10 mouse cellular contexts compared by ENCODE assay signal in genomic region chr2:93488911-93489587, GRCm38 (mm10). TPM values are rescaled to one million over a fixed set of nuclear protein-coding genes. Genes with fewer than 3 reads are reported as not detected.
DNase-seq lines count a peak whose midpoint lies in the region; ATAC-seq and TF ChIP-seq lines count a peak whose summit lies in the region.
"Had no signal": no experiment of that assay in that cellular context is flagged by ENCODE, and none has a peak within 500 bp of the region (broad histone marks: within the 10 kb centered on the region; RNA-seq: fewer than 3 reads in every experiment).

No protein-coding gene starts in this region.

- H3K36me3 ChIP-seq in kidney, adult 2 months (ENCODE audit: control insufficient read depth, insufficient read depth, low read length), result no peaks in the 10 kb centered on the region
- H3K36me3 ChIP-seq in ES-E14 (ENCODE audit: control insufficient read depth, insufficient read depth, low read length, poor library complexity, severe bottlenecking), result no peaks in the 10 kb centered on the region
- H3K36me3 ChIP-seq: midbrain, embryonic 12.5 days had no signal

- H3K9ac ChIP-seq in ES-E14 (ENCODE audit: insufficient read depth, low read depth, low read length, poor library complexity, severe bottlenecking), result no peak overlapping the region
- H3K9ac ChIP-seq: midbrain, embryonic 12.5 days had no signal

- TF ChIP-seq POLR2A in kidney, adult 2 months (IDR thresholded peaks at IDR 0.05; ENCODE audit: low read depth, low read length), result no peak

- ATAC-seq in megakaryocyte, adult 5-6 weeks (ENCODE audit: poor library complexity, severe bottlenecking), result no peak

- no peaks in the 10 kb centered on the region for H3K4me1 ChIP-seq in kidney, adult 2 months (ENCODE audit: control insufficient read depth, insufficient read depth, low read length)
- no peaks in the 10 kb centered on the region for H3K4me1 ChIP-seq in ES-E14 (ENCODE audit: control insufficient read depth in 2 of 2, insufficient read depth in 2 of 2, low read length in 2 of 2, poor library complexity in 1 of 2)

- WGBS in kidney, adult 2 months, result 38% methylated on average over 19 of the region's 19 CpGs

- H3K27me3 ChIP-seq in kidney, adult 2 months (replicated peaks; ENCODE audit: control insufficient read depth, insufficient read depth, low read length), result no peaks in the 10 kb centered on the region

- H3K4me3 ChIP-seq in kidney, adult 2 months (ENCODE audit: insufficient read depth, low read depth, low read length), result no peak overlapping the region
- peak overlapping the region in 1 of 2 experiments; percentile 38; a peak in 1 of 4 replicates for H3K4me3 ChIP-seq in ES-E14 (ENCODE audit: insufficient read depth in 1 of 2, low read depth in 1 of 2, low read length in 2 of 2, poor library complexity in 1 of 2, severe bottlenecking in 1 of 2)
- H3K4me3 ChIP-seq: midbrain, embryonic 12.5 days had no signal

- peak; percentile 57 for DNase-seq in kidney, postnatal 10 days
- DNase-seq in kidney, adult 2 months, result no peak
- no peak for DNase-seq in ES-E14 (ENCODE audit: low read depth, low spot score)
- DNase-seq in embryo, embryonic 10.5 days (ENCODE audit: low spot score), result peak; percentile 78
- peak; percentile 44 for DNase-seq in lung, postnatal 14 days
- DNase-seq in layer of hippocampus, adult 9-10 months (ENCODE audit: low spot score), result no peak
- DNase-seq in gastrocnemius, postnatal 4 days (ENCODE audit: low spot score in 2 of 2), result no peak
- DNase-seq: cerebellum, postnatal 36 days had no signal

- no peaks in the 10 kb centered on the region for H3K9me3 ChIP-seq in ES-E14 (ENCODE audit: control insufficient read depth, insufficient read depth, low read depth, low read length)
- H3K9me3 ChIP-seq: midbrain, embryonic 12.5 days had no signal

- in situ Hi-C loops in ES-E14 (cut with MboI; ENCODE audit: low sequenced_read_pairs in 2 of 2, unreplicated experiment in 2 of 2), result no loop called here

- TF ChIP-seq CTCF in kidney, adult 2 months (conservative IDR thresholded peaks at IDR 0.05; ENCODE audit: insufficient read depth, insufficient read length, low read depth, low read length), result no peak

- no peak overlapping the region for H3K27ac ChIP-seq in kidney, adult 2 months (ENCODE audit: insufficient read depth, low read depth, low read length)
- no peak overlapping the region for H3K27ac ChIP-seq in ES-E14 (ENCODE audit: insufficient read depth, low read depth, low read length, poor library complexity, severe bottlenecking)
- H3K27ac ChIP-seq: midbrain, embryonic 12.5 days had no signal

TF ChIP-seq in ES-E14, 5 proteins besides CTCF, POLR2A, EP300 and RAD21:
- peak; percentile 77 for TF ChIP-seq MAFK (IDR thresholded peaks at IDR 0.05; ENCODE audit: insufficient read depth, low read depth, low read length)
- no peak for TF ChIP-seq ZC3H11A (IDR thresholded peaks at IDR 0.05; ENCODE audit: borderline replicate concordance, low read depth, low read length)

RNA-seq across cellular contexts. Expression of gene Cd82, which starts 26.1 kb away (rescaled TPM):
- 200 and 223 TPM in 2 replicates for polyA plus RNA-seq in kidney, adult 2 months (2012; rRNA removed)
- total RNA-seq in ES-E14 (2012; rRNA removed), result 1.8 and 3.2 TPM in 2 replicates
- total RNA-seq in megakaryocyte, adult 5-6 weeks (2015), result 28.0 and 30.1 TPM in 2 replicates
- total RNA-seq in megakaryocyte, adult 5-6 weeks (2017), result 43.1 and 45.3 TPM in 2 replicates
- total RNA-seq in gastrocnemius, postnatal 4 days (2021), result 10 to 100 TPM; 57.8 to 58.8 TPM

Comparison
In these comparisons a context has a peak if more than half of its experiments do, and no peak if none do; other contexts are left out.
1. DNase-seq: peak in kidney, postnatal 10 days (single experiment), embryo, embryonic 10.5 days (single experiment) and lung, postnatal 14 days (single experiment); none in kidney, adult 2 months (single experiment), ES-E14 (single experiment), layer of hippocampus, adult 9-10 months (single experiment) and gastrocnemius, postnatal 4 days (0 of 2).